Mouse (Mus musculus): ENCODE measurements at regions not wholly inside any gene's neighbourhood (a gene's known extent, or its start where the extent isn't known, plus 50 kb on each side); places are given as distances from the start of the nearest gene placed in this dataset.
A peak's percentile ranks its signal among the peaks of the same experiment; 100 is the strongest.
"Not testable (repeated sequence)": the region's sequence is repeated elsewhere in the genome, so short reads cannot be mapped to it uniquely, and the experiment has no call there.

DNA sequence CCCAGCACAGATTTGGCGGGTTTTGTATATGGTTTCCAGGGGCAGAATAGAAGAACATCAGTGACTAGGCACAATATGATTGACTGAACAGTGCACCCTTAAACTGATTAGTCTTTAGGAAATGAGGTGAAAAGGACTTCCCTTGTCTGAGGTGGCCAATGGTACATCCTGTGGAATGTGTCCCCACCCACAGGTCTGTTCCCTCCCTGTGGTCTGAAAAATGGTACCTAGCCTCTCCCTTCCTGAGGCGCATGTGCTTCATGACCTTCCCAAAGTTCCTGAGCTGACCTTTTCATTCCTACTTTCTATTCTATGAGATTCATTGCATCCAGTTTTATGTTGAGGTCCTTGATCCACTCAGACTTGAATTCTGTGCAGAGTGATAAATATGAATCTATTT lies 76.0 kb downstream of the Zfp97 start:
- not testable (repeated sequence) for DNase-seq (ENCODE audit: extremely low spot score, low spot score)

DNA sequence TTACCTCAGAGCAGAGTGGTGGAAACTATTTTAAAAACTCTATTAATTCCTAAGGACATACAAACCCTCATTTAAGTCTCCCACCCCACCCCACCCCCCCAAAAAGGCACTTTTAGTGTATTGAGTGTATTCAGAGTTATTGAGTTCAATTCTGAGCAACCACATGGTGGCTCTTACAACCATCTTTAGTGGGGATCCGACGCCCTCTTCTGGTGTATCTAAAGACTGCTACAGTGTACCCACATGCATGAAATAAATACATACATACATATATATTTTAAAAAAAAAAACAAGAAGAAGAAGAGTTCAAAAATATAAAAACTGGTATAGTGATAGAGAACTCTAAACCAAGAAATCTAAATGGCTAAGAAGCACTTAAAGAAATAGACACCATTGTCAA lies 107.9 kb downstream of the Zfp97 start:
- DNase-seq (ENCODE audit: extremely low spot score, low spot score), result no peak

DNA sequence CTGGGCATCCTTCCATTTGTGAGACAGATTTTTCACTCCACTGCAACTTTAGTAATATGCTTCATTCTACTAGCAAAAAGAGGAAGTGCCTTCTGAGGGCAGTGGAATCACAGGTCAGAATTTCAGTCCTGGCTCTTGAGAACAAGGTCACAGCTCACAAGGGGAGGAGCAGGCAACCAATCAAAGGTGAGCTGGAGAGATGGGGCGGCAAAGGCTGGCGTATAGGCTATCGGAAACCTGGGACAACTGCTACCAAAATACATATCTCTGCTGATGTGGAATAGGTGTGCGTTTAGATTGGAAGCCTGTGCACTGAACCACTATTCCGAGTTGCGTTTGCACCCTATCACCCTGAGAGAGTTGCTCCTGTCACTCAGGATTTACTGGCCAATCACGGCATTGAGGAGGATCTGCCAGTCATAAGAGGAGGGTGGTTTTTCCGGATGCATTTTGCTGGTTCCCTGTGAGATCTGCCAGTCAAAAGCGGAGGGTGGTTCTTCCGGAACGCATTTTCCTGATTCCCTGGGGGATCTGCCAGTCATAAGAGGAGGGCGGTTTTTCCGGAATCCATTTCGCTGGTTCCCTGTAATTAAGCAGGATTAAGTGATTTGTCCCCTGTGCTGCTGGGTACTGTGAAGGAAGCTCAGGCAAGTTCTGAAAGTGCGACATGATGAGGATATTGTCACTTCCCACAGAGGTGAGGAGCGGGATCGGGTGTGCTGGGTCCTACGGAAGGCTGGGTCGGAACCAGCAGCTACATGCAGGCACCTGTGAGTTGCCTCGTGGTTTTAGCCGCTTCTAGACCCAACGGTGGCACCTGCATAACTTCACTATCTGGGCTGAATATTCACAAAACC lies 113.3 kb downstream of the Zfp97 start:
- peak; percentile 85 for DNase-seq (ENCODE audit: extremely low spot score, low spot score)

DNA sequence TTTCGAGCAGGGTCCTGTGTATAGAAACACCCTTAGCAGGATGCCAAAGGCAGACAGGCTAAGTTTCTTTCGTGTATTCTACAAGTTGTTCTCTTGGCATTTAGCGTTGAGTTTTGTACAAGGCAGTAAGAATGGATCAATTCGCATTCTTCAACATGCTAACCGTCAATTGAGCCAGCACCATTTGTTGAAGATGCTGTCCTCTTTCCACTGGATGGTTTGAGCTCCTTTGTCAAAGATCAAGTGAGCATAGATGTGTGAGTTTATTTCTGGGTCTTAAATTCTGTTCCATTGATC lies 113.9 kb downstream of the Zfp97 start:
- peak; percentile 13 for DNase-seq (ENCODE audit: extremely low spot score, low spot score)

Data from neural tube, embryonic 10.5 days (tissue).